Mouse (Mus musculus): ENCODE measurements at regions not wholly inside any gene's neighbourhood (a gene's known extent, or its start where the extent isn't known, plus 50 kb on each side); places are given as distances from the start of the nearest gene placed in this dataset.

GRCm38 (mm10) chr2:48477336-48477735 is 336.6 kb upstream of the Acvr2a start:
- in situ Hi-C loops (cut with MboI; ENCODE audit: low sequenced_read_pairs in 2 of 2, unreplicated experiment in 2 of 2), result no loop called here
- Histone ChIP-seq H3K9ac (ENCODE audit: insufficient read depth, low read depth, low read length, poor library complexity, severe bottlenecking) (no peak overlapping the region), H3K9me3 (ENCODE audit: control insufficient read depth, insufficient read depth, low read depth, low read length) (no peaks in the 10 kb centered on the region), H3K4me1 (ENCODE audit: control insufficient read depth in 2 of 2, insufficient read depth in 2 of 2, low read length in 2 of 2, poor library complexity in 1 of 2) (no peaks in the 10 kb centered on the region), H3K4me3 (ENCODE audit: insufficient read depth in 1 of 2, low read depth in 1 of 2, low read length in 2 of 2, poor library complexity in 1 of 2, severe bottlenecking in 1 of 2) (no peak overlapping the region), H3K27ac (ENCODE audit: insufficient read depth, low read depth, low read length, poor library complexity, severe bottlenecking) (no peak overlapping the region), H3K36me3 (ENCODE audit: control insufficient read depth, insufficient read depth, low read length, poor library complexity, severe bottlenecking) (no peaks in the 10 kb centered on the region)
- DNase-seq (ENCODE audit: low read depth, low spot score), result no peak
- no peak for TF ChIP-seq ZC3H11A (IDR thresholded peaks at IDR 0.05; ENCODE audit: borderline replicate concordance, low read depth, low read length)
- TF ChIP-seq CHD2 (IDR thresholded peaks at IDR 0.05; ENCODE audit: low read depth, low read length), result no peak
- no peak for TF ChIP-seq HCFC1 (IDR thresholded peaks at IDR 0.05; ENCODE audit: borderline replicate concordance, insufficient read depth, low read length)
- TF ChIP-seq ZNF384 (IDR thresholded peaks at IDR 0.05; ENCODE audit: low read depth, low read length), result no peak
- no peak for TF ChIP-seq MAFK (IDR thresholded peaks at IDR 0.05; ENCODE audit: insufficient read depth, low read depth, low read length)

GRCm38 (mm10) chr2:48479601-48480000 is 334.3 kb upstream of the Acvr2a start:
- TF ChIP-seq CHD2 (IDR thresholded peaks at IDR 0.05; ENCODE audit: low read depth, low read length) (no peak), MAFK (IDR thresholded peaks at IDR 0.05; ENCODE audit: insufficient read depth, low read depth, low read length) (no peak), ZNF384 (IDR thresholded peaks at IDR 0.05; ENCODE audit: low read depth, low read length) (no peak), ZC3H11A (IDR thresholded peaks at IDR 0.05; ENCODE audit: borderline replicate concordance, low read depth, low read length) (no peak), HCFC1 (IDR thresholded peaks at IDR 0.05; ENCODE audit: borderline replicate concordance, insufficient read depth, low read length) (no peak)
- Histone ChIP-seq H3K36me3 (ENCODE audit: control insufficient read depth, insufficient read depth, low read length, poor library complexity, severe bottlenecking) (no peaks in the 10 kb centered on the region), H3K4me1 (ENCODE audit: control insufficient read depth in 2 of 2, insufficient read depth in 2 of 2, low read length in 2 of 2, poor library complexity in 1 of 2) (no peaks in the 10 kb centered on the region), H3K27ac (ENCODE audit: insufficient read depth, low read depth, low read length, poor library complexity, severe bottlenecking) (no peak overlapping the region), H3K9me3 (ENCODE audit: control insufficient read depth, insufficient read depth, low read depth, low read length) (no peaks in the 10 kb centered on the region), H3K4me3 (ENCODE audit: insufficient read depth in 1 of 2, low read depth in 1 of 2, low read length in 2 of 2, poor library complexity in 1 of 2, severe bottlenecking in 1 of 2) (no peak overlapping the region), H3K9ac (ENCODE audit: insufficient read depth, low read depth, low read length, poor library complexity, severe bottlenecking) (no peak overlapping the region)
- in situ Hi-C loops (cut with MboI; ENCODE audit: low sequenced_read_pairs in 2 of 2, unreplicated experiment in 2 of 2), result no loop called here
- no peak for DNase-seq (ENCODE audit: low read depth, low spot score)

- Histone ChIP-seq H3K9me3 (ENCODE audit: control insufficient read depth, insufficient read depth, low read depth, low read length) (no peaks in the 10 kb centered on the region), H3K4me3 (ENCODE audit: insufficient read depth in 1 of 2, low read depth in 1 of 2, low read length in 2 of 2, poor library complexity in 1 of 2, severe bottlenecking in 1 of 2) (no peak overlapping the region), H3K9ac (ENCODE audit: insufficient read depth, low read depth, low read length, poor library complexity, severe bottlenecking) (no peak overlapping the region), H3K36me3 (ENCODE audit: control insufficient read depth, insufficient read depth, low read length, poor library complexity, severe bottlenecking) (no peaks in the 10 kb centered on the region), H3K27ac (ENCODE audit: insufficient read depth, low read depth, low read length, poor library complexity, severe bottlenecking) (no peak overlapping the region), H3K4me1 (ENCODE audit: control insufficient read depth in 2 of 2, insufficient read depth in 2 of 2, low read length in 2 of 2, poor library complexity in 1 of 2) (no peaks in the 10 kb centered on the region)
- in situ Hi-C loops (cut with MboI; ENCODE audit: low sequenced_read_pairs in 2 of 2, unreplicated experiment in 2 of 2), result no loop called here
- TF ChIP-seq ZNF384 (IDR thresholded peaks at IDR 0.05; ENCODE audit: low read depth, low read length) (no peak), HCFC1 (IDR thresholded peaks at IDR 0.05; ENCODE audit: borderline replicate concordance, insufficient read depth, low read length) (no peak), ZC3H11A (IDR thresholded peaks at IDR 0.05; ENCODE audit: borderline replicate concordance, low read depth, low read length) (no peak), MAFK (IDR thresholded peaks at IDR 0.05; ENCODE audit: insufficient read depth, low read depth, low read length) (no peak)
- DNase-seq (ENCODE audit: low read depth, low spot score), result no peak
These were observed 333.3 kb upstream of the Acvr2a start for GRCm38 (mm10) chr2:48480428-48481191.

GRCm38 (mm10) chr2:48481209-48481742 is 332.6 kb upstream of the Acvr2a start:
- DNase-seq (ENCODE audit: low read depth, low spot score), result no peak
- Histone ChIP-seq H3K4me3 (ENCODE audit: insufficient read depth in 1 of 2, low read depth in 1 of 2, low read length in 2 of 2, poor library complexity in 1 of 2, severe bottlenecking in 1 of 2) (no peak overlapping the region), H3K36me3 (ENCODE audit: control insufficient read depth, insufficient read depth, low read length, poor library complexity, severe bottlenecking) (no peaks in the 10 kb centered on the region), H3K4me1 (ENCODE audit: control insufficient read depth in 2 of 2, insufficient read depth in 2 of 2, low read length in 2 of 2, poor library complexity in 1 of 2) (no peaks in the 10 kb centered on the region), H3K9me3 (ENCODE audit: control insufficient read depth, insufficient read depth, low read depth, low read length) (no peaks in the 10 kb centered on the region), H3K27ac (ENCODE audit: insufficient read depth, low read depth, low read length, poor library complexity, severe bottlenecking) (no peak overlapping the region), H3K9ac (ENCODE audit: insufficient read depth, low read depth, low read length, poor library complexity, severe bottlenecking) (no peak overlapping the region)
- in situ Hi-C loops (cut with MboI; ENCODE audit: low sequenced_read_pairs in 2 of 2, unreplicated experiment in 2 of 2), result no loop called here
- TF ChIP-seq ZNF384 (IDR thresholded peaks at IDR 0.05; ENCODE audit: low read depth, low read length) (no peak), ZC3H11A (IDR thresholded peaks at IDR 0.05; ENCODE audit: borderline replicate concordance, low read depth, low read length) (no peak), CHD2 (IDR thresholded peaks at IDR 0.05; ENCODE audit: low read depth, low read length) (no peak), MAFK (IDR thresholded peaks at IDR 0.05; ENCODE audit: insufficient read depth, low read depth, low read length) (no peak), HCFC1 (IDR thresholded peaks at IDR 0.05; ENCODE audit: borderline replicate concordance, insufficient read depth, low read length) (no peak)
